Mouse (Mus musculus) frontal cortex, postnatal 10 days (tissue): ENCODE measurements around the gene Il1r1.
"Not testable (repeated sequence)": the region's sequence is repeated elsewhere in the genome, so short reads cannot be mapped to it uniquely, and the experiment has no call there.

Experiments
- DNase-seq, 2 experiments: peaks; one replicate each; pipeline ENCODE4 v3.0.0; 2022; ENCODE audit warnings: low spot score in 2 of 2, mixed read lengths in 1 of 2

The Il1r1 gene

GRCm38 (mm10) chr1:40271052-40271451 lies 46.2 kb downstream of the Il1r1 start:
- no peak for DNase-seq

- DNase-seq: no peak
Measured at GRCm38 (mm10) chr1:40271486-40272055, 46.7 kb downstream of the Il1r1 start.

- DNase-seq: no peak
Measured at GRCm38 (mm10) chr1:40272204-40272603, 47.3 kb downstream of the Il1r1 start.

GRCm38 (mm10) chr1:40273491-40273890 lies 48.6 kb downstream of the Il1r1 start:
- DNase-seq: no peak

GRCm38 (mm10) chr1:40275285-40276013 lies 50.6 kb downstream of the Il1r1 start:
- no peak for DNase-seq

- DNase-seq: no peak
Measured at GRCm38 (mm10) chr1:40277944-40278343, 53.1 kb downstream of the Il1r1 start.

GRCm38 (mm10) chr1:40278720-40279119 lies 53.8 kb downstream of the Il1r1 start:
- DNase-seq: no peak

- DNase-seq: no peak
Measured at GRCm38 (mm10) chr1:40279182-40279743, 54.4 kb downstream of the Il1r1 start.

- no peak for DNase-seq
Measured at GRCm38 (mm10) chr1:40281950-40282349, 57.1 kb downstream of the Il1r1 start.

- DNase-seq: no peak
Measured at GRCm38 (mm10) chr1:40282394-40282793, 57.5 kb downstream of the Il1r1 start.

- no peak for DNase-seq
Measured at GRCm38 (mm10) chr1:40283995-40284394, 59.1 kb downstream of the Il1r1 start.

- no peak for DNase-seq
Measured at GRCm38 (mm10) chr1:40290489-40291255, 65.8 kb downstream of the Il1r1 start.

- no peak for DNase-seq
Measured at GRCm38 (mm10) chr1:40292231-40292630, 67.4 kb downstream of the Il1r1 start.

GRCm38 (mm10) chr1:40293891-40294290 lies 69.0 kb downstream of the Il1r1 start:
- DNase-seq: no peak

GRCm38 (mm10) chr1:40294824-40295223 lies 69.9 kb downstream of the Il1r1 start:
- no peak for DNase-seq

GRCm38 (mm10) chr1:40298053-40298452 lies 73.2 kb downstream of the Il1r1 start:
- DNase-seq: no peak

GRCm38 (mm10) chr1:40303179-40303866 lies 78.4 kb downstream of the Il1r1 start:
- no peak for DNase-seq

GRCm38 (mm10) chr1:40304321-40304720 lies 79.4 kb downstream of the Il1r1 start:
- DNase-seq: not testable (repeated sequence)

GRCm38 (mm10) chr1:40306111-40306510 lies 81.2 kb downstream of the Il1r1 start:
- DNase-seq: no peak

- DNase-seq: no peak
Measured at GRCm38 (mm10) chr1:40311123-40311522, 86.2 kb downstream of the Il1r1 start.

GRCm38 (mm10) chr1:40311625-40312024 lies 86.7 kb downstream of the Il1r1 start:
- no peak for DNase-seq

GRCm38 (mm10) chr1:40314016-40314415 lies 89.1 kb downstream of the Il1r1 start:
- no peak for DNase-seq
